Mouse (Mus musculus) CD4-positive helper T cell, adult 2 months (primary cell): ENCODE measurements at regions not wholly inside any gene's neighbourhood (a gene's known extent, or its start where the extent isn't known, plus 50 kb on each side); places are given as distances from the start of the nearest gene placed in this dataset.

Source experiments
- DNase-seq: peaks from one replicate; pipeline ENCODE4 v3.0.0-alpha.2; 2012; ENCODE audit warnings: low read depth, missing footprints, low spot score

DNA sequence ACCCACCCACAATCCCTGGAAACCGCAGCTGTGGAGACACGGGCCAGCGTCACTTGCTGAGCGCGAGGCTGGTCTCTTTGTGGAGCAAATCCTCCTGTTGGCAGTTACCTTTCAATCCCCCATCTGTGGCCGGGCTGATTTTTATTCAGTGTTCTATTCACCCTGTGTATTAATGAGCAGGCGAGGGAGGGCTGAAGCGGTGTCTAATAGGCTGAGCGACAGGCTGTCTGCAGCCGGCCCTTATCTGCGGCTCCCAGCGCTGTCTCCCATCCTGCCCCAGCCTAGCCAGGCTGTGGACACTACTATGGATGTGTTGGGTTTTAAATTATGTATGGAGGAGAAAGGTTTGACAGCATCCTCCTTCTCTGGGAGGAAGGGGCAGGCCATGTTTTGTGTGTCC lies 138.3 kb upstream of the Gm26897 start:
- DNase-seq, result no peak

DNA sequence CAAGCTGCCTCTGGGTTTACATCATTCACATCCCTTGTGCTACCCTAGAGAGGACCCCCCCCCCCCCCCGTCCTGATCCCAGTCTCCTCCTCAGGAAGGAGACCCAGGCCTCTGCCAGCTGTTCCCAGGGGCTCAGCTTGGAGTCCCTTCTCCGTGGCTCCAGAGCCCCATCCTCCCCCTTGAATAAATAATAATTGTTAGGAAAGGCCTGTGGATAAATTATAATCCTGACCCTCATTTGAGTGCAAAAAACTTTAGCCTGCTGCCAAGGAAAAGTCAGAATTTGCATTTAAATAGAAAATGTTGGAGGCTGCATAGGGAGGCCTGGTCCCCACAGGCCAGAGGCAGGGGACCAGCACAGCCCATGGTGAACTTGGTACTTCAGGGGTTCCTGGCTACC lies 136.0 kb upstream of the Gm26897 start:
- no peak for DNase-seq

DNA sequence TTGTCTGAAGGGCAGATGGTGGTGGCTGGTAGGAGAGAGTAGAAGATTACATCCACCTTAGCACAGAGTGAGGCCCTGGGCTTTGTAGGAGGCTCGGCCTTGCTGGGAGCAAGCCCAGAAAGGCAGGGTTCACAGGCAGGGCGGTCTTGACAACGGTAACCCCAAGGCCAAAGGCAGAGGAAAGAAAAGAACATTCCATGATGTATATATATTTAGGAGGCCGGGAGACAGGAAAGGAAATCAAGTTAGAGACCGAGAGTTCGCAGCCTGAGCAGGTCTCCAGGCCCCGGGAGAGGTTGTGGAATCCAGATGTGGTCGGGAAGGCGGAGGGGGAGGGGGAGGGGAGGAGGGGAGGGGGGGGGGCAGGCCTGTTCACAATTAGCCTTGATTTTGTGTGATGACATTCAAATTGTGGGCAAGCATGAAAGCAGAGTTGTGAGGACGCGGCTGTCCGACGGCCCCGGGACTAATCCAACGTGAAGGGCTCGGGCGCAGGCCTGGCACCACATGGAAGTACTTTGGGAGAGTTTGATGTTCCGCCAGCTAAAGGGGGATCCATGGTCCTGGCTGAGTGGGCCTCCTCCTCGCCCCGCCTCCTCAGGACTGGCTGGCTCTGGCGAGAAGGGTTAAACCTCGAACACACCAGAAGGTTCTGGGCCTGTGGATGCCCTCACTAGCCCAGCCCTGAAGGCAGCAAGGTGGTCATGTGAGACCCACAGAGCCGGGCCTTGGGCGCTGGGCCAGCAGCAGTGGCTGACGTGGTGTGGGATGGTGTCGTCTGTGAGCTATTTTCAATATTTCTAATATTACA lies 131.8 kb upstream of the Gm26897 start:
- DNase-seq, result no peak

DNA sequence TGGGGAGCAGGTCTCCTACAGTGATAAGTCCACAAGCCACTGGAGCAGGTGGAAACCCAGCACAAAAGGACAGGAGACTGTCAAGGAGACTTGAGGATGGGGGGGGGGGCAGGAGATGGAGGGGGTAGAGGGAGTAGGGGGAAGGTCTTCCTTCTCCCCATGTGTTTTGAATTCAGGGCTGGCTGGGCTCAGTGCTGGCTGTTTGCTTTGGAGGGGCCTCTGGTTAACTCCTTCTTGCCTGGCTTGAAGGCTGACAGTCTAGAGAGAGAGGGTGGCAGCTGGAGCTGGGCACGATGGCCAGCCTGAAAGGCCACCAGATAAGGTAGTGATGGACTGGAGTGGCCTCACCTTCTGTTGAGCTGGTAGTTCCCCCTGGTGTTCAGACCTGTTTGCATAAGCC lies 120.0 kb upstream of the Gm26897 start:
- DNase-seq, result no peak

DNA sequence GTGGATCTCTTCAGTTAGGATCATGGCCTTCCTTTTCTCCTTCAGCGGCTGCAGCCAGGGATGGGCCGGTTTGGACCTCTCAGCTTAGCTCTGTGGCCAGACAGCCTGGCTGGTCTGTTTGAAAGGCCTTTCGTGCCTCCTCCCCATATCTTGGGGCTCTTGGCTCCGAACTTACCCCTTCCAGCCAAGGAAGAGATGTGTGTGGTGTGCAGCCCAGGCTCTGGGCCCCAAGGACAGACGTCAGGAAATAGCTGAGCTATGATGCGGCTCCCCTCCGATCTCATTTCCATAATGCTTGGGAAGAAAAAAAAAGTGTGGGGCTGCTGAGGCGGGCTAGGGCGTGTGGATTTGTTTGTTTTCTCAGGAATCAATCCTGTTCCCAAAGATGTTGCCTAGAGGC lies 113.8 kb upstream of the Gm26897 start:
- no peak for DNase-seq

DNA sequence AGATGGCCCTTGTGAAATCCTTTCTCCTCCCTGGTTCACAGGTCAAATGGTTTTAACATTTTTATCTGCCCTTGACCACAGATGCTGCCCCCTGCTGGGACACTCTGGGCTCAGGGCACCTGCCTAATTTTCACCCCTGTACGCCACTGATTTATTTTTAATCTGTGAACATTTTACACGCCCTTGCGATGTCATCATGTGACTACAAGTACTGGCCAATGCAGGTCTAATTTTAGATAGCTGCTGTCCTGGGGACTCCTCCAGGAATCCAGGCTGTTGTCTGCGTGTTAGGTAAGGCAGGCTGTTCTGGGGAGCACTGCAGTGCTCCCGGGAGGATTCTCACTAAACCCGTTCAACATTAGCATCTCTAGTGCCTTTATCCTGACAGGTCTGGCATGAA lies 113.1 kb upstream of the Gm26897 start:
- DNase-seq, result no peak

DNA sequence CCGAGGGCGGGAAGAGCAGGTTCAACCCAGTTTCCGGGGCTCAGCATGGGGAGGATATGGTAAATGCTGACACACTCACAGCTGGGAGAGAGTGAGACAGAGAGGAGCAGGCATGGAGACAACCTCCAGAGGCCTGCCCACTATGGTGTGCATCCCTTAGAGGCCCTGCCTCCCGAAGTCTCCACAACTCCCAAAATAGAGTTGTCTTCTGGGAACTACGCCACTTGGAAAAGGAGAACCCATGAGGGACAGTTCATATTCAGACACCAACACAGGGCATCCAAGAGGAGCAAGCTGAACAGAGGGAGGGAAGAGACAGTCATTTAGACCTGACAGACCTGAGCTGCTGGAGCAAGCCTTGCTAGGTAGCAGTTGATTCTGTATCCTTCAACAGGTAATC lies 111.2 kb upstream of the Gm26897 start:
- DNase-seq, result no peak

DNA sequence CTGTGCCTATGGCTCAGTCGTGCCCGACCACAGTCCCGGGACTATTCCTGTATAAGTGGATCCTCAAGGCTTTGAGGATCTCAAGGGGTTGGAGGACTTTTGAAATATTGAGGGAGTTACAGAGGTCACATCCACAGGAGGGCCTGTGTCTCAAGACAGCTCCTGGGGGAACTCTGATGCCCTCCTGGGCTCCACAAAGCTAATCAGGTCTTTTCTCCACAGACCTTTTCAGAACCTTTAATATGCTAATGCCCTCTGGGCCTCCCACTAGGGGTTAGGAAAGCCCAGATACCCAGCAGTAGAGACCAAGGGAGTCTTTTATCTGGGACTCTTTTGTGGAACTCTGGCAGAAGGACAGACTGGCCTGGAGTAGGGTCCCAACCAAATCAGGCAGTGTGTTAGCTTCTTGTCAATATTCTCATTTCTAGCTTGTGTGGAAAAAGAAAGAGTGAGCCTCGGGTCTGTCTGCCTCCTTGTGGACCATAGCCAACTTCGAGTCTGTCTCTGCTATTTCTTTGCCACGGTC lies 107.4 kb upstream of the Gm26897 start:
- no peak for DNase-seq

DNA sequence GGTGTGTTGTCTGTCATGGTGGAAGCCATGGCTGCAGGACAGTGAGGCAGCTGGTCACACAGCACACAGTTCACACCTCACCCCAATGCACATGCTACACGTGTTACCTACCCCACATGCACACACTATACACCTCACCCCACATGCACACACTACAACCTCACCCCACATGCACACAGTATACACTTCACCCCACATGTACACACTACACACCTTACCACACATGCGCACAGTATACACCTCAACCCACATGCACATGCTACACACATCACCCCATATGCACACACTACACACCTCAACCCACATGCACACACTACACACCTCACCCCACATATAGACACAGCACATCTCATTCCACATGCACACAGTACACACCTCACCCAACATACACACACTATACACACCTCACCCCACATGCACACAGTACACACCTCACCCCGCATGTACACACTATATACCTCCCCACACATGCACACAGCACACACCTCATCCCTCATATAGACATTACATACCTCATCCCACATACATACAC lies 103.3 kb upstream of the Gm26897 start:
- DNase-seq, result no peak

DNA sequence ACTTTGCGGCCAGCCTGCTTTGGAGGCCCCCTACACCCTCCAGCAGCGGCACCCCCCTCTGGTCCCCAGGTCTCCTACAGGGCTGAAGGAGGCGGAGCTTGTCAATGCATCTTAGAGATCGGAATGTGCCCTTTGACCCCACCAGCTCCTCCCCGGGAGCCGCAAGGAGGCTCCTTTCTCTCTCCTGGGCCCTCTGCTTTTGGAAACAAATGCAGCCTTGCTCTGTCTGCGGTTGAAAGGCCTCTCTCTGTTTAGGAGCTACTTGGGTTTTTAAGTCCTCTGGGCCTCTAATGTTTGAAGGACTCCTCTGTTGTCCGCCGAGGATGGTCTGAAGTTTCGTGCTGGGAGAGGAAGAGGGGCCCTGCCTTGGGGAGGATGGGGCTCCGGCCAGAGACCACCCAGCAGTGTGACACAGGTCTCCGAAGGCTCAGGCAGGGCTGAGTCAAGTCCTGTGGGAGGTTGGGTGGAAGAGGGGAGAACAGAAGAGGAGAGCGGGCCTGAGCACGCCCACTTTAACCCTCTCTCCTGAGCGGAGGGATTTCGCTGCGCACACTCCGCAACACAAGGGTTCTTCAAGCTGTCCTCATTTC lies 102.1 kb upstream of the Gm26897 start:
- DNase-seq, result no peak

DNA sequence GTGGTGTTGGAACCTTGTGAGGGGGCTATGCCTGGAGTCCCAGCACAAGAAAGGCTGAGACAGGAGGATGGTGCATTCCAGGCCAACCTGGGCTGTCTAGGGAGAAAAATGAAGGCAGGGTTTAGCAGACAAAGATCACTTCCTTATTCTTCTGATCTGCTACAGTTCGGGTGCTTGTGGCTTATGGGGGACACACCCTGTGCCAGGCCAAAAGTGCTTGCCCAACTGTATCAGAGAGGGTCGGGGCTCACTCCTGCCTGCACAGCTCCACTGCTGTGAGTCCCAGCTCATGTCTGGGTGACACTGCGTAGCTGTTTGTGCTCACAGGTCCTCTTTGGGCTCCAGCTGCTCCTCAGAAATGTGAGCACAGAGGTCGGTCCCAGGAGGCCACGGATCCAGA lies 98.6 kb upstream of the Gm26897 start:
- no peak for DNase-seq

DNA sequence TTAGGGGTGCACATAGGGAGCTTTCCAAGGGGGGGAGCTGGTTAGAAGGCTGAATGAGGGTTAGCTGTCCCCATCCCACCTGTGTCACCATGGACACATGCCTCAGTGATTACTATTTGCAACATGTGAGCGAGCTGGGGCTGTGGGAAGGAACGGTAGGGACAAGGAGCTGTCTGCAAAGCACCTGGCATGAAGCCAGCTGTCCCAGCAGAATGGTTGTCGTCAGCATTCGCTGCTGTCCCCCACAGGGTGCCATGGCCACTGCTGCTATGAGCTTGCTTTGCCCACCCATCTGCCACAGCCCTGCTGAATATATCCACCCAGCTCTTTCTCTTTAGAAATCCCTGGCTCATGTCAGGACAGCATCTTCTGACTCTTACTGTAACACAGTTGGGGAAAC lies 96.8 kb upstream of the Gm26897 start:
- DNase-seq, result no peak

DNA sequence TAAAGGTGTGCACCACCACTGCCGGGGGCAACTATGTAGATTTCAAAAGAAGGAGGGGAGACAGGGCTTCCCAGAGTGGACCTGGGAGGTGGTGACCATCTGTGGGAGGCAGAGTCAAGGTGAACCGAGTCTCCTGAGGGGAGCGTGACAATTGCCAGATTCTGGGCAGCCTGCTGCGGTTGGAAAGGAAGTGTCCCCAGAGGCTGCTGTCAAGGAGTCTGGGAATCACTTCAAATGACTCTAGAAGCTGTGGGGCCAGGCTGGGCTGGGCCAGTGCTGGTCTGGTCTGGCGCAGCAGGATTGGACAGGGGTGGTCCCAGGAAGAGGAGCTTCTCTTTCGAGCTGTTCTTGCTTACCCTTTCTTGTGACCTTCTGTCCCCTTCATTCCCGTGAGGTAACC lies 95.4 kb upstream of the Gm26897 start:
- DNase-seq, result no peak

DNA sequence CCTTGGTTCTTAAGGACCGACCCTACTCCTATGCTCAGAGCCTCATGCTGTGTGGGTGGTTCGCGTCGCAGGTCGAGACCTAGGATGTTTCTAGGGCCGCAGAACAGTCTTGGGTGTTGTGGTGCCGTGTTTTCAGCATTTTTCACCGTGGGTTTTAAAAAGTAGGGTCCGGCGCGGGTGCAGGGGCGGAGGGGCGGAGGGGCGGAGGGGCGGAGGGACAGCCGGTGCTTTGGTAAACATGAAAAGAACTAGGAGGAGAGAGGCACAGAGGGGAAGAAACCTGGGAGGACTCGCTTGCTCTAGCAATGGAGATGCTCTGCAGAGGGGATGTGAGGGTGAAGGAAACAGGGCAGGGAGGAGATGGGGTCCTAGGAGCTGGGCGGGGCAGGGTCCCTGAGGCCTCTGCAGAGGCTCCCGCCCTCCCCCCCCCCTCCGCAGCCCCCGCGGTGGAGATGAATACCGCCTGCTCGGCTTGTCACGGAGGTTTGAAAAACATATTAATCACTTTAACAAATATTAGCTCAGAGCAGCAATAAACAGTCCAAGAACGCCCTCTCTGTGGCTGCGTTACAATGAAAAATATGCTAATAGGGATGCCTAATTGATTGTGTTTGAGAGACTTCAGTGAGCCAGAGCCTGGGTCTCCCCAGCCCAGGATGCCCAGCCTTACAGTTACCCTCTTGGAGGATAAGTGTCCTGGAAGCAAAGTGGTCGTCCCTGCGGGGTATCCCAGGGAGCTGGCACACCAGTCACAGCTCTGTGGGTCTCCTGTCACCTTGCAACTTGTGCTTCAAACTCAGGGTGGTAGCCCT lies 94.0 kb upstream of the Gm26897 start:
- no peak for DNase-seq

DNA sequence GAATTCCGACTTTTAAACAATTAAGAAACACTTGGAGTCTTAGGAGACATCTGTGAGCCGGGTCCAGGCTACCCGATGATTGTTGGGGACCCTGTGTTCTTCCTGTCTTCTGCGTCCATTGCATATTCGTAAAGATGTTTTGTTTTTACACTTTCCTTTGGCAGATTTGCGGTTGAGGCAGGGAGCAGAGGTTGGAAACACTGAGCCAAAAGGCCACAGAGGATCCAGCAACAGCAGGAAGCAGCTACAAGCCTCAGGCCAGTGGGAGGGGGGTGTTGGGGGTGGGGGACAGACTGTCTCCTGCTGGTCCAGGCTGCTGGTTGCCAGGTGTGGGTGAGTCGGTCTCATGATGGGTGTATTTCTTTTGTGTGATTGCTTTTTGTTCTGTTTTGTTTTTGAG lies 92.7 kb upstream of the Gm26897 start:
- no peak for DNase-seq

DNA sequence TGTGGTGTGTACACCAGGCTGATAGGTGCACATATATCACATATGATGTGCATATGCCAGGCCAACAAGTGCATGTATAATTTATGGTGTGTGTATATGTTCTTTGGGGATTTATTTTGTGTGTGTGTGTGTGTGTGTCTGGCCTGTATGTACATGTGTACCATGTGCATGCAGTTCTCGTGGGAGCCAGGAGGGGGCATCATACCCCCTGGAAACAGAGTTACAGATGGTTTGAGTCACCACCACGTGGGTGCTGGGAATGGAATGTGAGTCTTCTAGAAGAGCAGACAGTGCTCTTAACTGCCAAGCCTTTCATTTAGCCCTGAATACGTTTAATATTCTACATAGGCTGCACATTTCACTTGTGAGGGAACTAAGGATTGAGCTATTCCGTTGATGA lies 92.0 kb upstream of the Gm26897 start:
- no peak for DNase-seq

DNA sequence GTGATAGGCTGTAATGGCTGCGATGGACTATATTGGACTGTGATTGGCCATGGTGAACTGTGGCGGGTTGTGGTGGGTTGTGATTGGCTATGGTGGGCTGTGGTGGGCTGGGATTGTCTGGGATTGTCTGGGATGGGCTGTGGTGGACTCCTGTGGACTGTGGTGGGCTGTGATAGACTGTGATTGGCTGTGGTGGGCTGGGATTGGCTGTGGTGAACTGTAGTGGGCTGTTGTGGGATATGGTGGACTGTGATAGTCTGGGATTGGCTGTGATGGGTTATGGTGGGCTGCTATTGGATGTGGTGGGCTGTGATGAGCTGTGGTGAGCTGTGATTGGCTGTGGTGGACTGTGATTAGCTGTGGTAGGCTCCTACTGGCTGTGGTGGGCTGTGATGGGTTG lies 89.6 kb upstream of the Gm26897 start:
- DNase-seq, result no peak

DNA sequence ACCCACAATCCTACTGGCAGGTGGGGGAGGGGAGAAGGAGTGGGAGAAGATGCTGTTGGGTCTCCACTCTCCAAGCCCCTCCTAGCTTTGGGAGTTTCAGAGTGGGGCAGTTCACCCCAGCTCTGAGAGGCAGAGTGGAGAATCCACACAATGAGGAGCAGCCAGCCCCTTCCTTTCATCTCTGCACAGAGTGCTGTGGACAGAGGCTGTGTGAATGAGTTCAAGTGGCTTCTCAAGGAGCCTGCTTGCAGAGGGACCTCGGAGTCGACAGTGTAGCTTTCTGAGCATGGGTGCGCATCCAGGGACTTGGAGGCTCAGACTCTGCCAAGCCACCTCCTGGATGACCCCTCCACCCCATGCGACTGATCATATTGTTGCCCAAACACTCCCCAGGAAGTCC lies 88.9 kb upstream of the Gm26897 start:
- no peak for DNase-seq

DNA sequence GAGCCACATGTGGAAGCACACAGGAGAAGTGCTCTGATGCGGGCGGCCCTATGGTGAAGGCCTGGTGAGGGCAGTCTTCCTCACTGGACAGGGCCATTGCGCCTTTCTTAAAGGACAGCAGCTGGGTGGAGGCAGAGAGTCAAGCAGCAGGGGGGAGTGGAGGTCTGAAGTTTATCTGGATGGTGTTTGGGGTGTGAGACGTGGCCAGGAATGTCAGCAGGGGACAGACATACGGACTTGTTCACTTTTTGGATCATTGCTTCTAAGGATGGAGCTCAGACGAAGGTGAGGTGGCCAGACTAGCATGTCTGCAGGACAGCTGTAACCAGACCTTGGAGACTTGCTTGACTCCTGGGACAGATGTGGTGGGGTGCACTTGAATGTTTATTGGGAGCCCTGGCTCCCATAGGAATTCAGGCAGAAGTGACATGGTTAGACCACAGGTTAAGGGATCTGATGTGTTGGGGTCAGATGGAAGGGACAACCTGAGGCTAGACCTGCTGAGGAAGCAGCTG lies 86.0 kb upstream of the Gm26897 start:
- no peak for DNase-seq

DNA sequence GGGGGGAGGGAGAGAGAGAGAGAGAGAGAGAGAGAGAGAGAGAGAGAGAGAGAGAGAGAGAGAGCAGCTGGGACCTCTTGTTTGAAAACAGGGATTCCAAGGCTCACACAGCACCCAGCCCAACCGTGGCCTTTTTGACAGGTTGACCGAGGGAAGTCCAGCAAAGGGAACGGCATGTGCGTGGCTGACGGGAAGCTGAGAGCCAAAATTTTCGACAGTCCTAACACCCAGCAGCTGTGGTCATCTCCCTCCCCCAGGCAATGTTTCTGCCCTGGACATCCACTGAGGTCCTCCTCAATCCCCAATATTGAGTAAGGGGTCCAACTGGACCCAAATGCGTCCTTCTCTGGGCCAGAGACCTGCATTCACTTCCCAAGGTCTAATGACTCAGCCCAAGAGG lies 85.2 kb upstream of the Gm26897 start:
- no peak for DNase-seq

DNA sequence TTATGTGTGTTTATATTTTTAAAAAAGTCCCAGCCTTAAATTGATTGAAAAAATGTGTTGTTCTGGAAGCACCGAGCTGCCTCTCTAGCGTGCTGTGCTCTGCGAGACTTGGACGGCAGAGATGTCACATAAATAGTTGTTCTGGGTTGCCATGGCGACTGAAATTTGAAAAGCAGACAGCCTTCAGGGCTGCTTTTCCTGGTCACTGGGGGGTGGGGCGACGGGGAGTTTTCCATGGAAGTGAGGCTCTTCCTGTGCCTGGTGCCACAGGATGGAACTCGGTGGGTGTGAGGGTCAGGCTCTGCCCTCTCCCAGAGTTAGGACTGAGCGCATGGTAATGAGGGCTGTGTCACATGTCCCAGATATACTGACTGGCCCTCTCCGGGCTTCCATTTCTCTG lies 84.7 kb upstream of the Gm26897 start:
- DNase-seq, result no peak

DNA sequence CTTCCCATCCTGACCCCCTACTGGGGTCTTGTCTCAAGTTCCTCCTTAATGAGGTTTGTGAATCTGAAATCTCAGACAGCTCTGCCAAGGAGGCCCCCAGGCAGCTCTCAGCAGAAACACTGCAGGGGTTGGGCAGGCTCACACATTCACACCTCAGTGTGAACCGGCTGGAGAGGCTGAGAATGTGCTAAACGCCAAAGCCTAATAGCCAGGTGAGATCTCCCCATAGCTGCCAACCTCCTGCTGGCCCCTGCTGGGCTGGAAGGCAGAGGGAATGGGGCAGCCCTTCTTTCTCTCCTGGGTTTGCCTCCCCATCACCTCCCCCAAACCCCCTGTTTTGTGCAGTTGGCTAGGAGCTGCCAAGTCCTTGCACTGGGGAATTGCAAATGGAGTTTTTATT lies 81.3 kb upstream of the Gm26897 start:
- DNase-seq, result no peak
